Mouse (Mus musculus) megakaryocyte-erythroid progenitor cell, adult 5-6 weeks (primary cell): ENCODE measurements around the gene Tmem88b. TPM values are rescaled to one million over a fixed set of nuclear protein-coding genes. Genes with fewer than 3 reads are reported as not detected.
"Not testable (repeated sequence)": the region's sequence is repeated elsewhere in the genome, so short reads cannot be mapped to it uniquely, and the experiment has no call there.

Source experiments
- ATAC-seq: replicated peaks from 2 replicates; pipeline ENCODE4 v1.8.0; 2016; ENCODE audit warnings: mild to moderate bottlenecking, inconsistent platforms; ENCODE audit not compliant: severe bottlenecking, poor library complexity, low FRiP score, low TSS enrichment
- total RNA-seq, 2 experiments: library from RNA; stranded (forward) in 1 of 2; stranded (reverse) in 1 of 2; fragments of 200-1000, 215-1000 nt in 1 of 2; fragments of >200 nt in 1 of 2; fragmentation: Nextera tagmentation in 1 of 2; gene quantifications; 2 replicates each; pipeline ENCODE4 v1.2.3; 2014 to 2017

Tmem88b gene
- total RNA-seq, 2 experiments from 2014 or later: 0.09 TPM; not detected in 1

DNA sequence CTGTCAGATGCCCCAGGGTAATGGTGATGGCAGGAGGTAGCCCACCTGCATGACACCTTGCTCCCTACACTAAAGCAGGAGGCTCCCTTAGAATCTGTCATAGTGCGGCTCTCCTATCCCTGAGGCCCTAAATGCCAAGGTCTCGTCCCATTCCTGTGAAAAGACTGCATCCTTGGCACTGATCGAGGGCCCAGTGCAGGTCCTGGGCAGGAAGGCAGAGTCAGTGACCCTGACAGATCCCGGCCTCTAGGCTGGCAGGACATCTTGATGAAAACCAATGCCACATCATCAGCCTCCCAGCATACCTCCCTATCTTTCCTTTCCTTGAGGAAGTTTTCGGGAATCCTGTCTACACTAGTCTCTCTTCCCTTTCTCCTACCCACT lies 16.2 kb downstream of the Tmem88b start:
- ATAC-seq: no peak

DNA sequence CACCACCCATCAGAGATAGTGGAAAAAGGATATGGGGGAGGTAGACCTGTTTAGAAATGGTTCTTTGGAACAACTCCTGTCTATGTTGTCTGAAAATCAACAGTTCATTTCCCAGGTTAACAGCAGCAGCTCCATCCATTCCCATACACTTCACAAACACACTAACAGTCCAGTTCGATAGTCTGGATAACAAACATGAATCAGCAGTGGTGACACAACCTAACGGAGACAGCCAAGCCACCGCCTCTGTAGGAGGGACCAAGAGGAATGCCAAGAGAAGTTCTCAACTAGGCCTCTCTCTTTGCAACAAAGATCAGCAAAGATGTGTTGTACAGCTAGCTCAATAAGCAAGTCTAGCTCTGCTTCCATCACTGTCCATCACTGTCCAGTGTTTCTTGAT lies 23.3 kb downstream of the Tmem88b start:
- ATAC-seq: no peak

DNA sequence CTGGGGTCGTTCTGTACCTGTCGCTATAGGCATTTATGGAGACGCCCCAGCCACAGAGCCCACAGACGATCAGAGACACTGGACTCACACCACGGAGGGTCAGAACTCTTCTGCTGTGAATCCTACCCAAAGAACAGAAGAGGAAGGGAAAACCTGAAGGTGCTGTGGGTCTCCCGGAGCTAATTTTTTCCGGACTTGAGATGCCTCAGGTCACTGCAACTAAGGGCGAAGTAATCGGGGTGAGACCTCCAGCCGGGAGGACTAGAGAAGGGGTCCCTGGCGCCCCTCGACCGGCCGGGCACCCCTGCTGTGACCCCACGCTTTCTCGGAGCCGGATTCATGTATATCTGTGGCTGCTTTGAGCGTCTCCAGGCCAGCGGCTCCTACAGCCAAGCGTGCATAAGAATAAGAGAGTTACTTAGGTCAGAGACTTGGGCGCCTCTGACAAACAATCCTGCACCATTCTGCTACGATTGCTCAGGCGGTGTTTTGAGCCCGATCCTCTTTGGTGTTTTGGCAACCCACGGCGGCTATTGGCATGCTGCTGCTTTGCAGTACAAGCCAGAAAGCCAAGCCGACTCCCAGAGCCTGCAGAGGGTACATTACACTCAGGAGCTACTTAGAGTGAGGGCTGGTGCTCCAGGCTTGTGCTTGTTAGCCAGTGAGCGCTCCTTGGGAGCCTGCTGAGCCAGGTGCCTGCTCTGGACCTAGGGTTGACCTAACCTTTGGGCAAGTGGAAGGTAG lies 24.1 kb downstream of the Tmem88b start:
- ATAC-seq: peak; percentile 46

DNA sequence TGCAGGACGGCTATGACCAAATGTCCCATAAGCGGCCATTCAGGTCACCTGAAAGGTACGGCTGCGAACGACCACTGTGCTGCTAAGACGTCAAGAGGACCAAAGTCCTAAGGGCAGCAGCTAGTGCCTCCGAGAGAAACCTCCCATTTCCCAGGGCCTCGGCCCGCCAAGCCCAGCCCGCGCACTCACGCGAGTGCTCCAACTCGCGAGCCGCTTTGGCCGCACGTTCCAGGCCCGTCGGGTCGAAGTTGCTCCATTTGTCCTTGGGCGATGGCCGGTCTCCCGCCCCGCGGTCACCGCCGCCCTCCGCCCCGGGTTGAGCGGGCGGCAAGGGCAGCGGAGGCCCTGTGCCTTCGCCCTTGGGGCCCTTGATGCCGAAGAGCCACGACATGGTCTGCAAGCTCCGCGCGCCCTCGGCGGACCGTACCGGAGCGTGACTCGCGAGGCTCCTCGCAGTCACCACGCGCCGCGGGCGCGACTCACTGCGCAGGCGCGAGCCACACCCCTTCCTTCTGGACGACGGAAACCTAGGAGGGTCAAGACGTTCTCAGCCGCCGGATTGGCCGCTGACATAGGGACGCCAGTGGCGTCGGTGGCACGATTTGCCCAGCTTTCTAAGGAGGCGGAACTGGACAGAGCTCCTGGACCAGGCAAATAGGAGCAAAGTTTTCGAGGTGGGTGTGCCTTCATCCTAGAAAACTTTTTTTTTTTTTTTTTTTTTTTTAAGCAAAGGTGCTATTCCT lies 24.9 kb downstream of the Tmem88b start, which contains the start of gene Atad3a:
Gene Atad3a (minus strand): TSS at position 481 of the 743 bp plus-strand sequence.
- peak; percentile 97 for ATAC-seq

DNA sequence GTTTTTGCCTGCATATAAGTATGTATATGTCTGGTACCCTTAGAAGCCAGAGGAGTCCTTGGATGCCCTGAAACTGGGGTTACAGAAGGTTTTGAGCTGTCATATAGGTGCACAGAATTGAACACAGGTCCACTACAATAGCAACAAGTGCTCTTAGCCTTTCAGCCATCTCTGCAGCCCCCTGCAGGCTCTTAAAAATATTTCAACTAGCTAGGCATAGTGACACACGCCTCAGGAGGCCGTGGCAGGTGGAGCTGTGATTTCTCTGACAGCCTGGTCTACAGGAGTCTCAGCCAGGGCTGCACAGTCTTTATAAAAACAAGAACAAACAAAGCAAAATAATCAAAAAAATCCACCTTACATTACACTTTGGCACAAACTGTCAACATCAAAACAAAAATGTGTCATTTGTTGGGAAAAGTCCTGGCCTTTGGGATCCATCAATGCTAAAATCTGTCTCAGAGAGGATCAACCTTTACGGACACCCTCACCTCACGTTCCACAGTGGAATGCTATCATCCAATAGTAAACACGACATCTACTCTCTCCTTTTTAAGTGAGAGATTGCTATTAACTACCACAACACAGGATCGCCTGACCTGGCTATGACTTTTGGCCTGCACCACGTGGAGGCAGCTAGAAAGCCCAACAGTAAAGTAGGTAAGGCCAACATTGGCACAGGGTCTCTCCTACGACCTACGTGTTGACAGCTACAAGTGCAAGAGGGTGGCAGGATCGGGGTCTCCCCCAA lies 25.6 kb downstream of the Tmem88b start:
- peak; percentile 67 for ATAC-seq

DNA sequence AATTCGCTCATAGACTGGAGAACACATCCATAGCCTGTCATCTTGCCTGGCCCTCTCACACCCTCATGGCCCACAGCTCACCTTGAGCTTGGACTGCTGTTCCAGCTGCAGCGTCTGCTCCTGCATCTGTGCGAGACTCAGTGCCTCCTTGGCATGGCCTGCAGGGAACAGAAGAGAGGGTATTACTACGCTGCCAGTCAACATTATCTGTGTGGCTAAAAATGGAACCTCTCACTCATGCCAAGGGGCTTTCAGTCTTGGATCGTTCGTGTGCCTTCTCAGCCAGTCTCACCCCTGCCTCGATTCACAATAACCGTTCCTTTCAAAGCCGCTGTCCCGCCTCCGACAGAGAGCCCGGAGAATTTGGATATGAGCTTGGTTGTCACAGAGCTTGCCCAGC lies 28.7 kb downstream of the Tmem88b start:
- ATAC-seq: no peak

DNA sequence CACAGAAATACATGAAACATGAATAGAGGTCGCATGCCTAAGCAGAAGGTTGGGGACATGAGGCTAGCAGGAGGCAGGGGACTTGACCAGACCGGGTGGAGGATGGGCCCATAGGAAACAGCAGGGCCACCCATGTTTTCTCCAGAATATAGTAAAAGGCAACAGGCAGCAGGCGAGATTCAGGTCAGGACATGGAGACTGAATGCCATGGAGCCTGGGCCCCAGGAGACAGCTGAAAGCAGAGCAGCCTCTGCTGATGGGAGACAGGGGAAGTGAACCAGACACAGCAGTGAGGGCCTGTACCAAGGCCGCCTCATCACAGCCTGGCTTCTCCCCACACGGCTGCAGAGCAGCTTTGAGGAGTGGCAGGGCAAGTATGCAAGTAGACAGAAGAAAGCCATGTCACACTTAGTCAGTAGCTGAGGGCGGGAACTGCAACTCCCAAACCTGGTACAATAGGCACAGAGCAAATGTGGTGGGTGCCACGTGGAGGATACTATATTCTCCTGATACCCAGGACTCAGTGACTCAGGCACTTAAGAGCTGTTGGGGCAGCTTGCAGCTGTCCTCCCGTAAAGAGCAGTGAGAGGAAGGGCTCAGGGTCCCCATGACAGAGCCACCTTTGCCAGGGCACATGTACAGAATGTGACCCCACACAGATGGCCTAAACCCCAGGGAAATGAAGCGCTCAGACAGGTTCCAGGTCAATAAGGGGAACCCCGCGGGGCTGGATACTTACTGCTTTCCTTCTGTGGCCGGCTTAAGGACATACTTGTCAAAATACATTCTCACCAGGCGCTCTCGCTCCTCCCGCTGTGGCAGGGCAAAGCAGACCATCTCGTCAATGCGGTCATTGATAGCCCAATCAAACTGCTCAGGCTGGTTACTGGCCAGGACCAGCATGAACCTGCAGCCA lies 38.8 kb downstream of the Tmem88b start:
- ATAC-seq: no peak

GRCm38 (mm10) chr4:155746036-155746548 lies 39.6 kb downstream of the Tmem88b start:
- ATAC-seq: no peak

DNA sequence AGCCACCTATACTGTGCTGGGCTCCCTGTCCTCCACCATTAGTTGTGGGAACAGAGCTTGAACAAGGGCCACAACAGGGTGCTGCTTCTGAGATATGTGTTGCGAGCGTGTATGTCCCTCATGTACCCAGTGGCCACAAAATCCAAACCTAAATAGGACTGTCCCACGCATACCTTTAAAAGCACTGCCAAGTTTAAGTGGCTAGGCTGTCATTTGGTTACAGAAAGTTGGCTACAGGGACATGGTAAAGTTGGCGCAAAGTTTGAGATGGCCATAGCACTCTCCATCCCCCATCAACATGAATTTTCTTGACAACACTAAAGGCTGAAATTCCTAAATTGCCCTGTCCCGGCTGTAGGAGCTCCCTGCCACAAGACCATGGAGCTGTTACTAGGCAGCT lies 40.5 kb downstream of the Tmem88b start:
- no peak for ATAC-seq

DNA sequence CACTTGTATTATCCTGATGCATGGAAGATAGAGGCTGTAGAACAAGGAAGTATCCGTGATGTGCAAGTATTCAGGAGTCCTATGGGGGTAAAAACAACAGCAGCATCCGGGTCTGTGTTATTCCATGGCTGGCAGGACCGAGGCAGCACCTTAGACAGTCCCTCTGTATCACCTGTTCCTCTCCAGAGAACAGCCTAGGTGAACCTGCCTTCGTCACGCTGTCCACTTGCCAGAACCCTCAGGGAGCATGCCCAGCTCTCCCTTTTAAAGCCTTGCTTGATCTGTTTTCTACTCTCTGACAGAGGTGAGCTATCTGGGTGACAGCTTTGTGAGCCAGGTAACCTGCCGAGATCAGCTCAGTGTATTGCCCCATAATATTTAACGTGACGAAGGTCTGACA lies 41.2 kb downstream of the Tmem88b start:
- ATAC-seq: no peak

DNA sequence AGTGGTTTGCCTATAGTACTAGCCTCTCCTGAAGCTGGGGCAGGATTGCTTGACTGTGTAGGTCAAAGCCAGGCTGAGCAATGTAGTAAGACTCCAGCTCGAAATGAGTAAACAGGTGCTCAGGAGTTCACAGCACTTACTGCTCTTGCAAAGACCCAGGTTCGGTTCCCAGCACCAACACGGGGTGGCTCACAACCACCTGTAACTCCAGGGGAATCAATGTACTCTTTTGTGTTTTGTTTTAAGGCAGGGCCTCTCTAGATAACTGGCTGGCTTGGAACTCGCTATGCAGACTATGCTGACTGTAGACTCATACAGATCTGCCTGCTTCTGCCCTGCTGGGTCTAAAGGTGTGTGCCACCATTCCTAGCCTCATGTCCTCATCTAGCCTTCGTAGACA lies 43.0 kb downstream of the Tmem88b start:
- ATAC-seq: no peak

DNA sequence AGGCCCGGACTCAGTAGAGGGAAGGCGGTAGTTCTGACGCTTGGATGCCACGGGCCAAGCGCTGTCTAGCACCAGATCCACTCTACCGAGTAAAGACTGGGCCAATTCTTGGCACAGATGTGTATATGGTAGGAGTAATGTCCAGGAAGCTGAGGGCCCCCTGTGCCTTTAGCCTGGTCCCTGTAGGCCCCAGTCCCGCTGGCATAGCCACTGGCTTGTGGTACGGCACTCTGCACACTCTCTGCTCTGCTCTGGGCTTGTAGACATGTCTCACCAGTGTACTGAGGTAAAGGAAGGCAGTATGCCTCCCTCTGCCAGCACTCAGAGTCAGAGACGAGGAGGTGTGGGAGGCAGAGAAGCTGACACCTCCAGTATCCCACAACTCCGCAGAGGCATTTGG lies 45.0 kb downstream of the Tmem88b start:
- ATAC-seq: not testable (repeated sequence)

DNA sequence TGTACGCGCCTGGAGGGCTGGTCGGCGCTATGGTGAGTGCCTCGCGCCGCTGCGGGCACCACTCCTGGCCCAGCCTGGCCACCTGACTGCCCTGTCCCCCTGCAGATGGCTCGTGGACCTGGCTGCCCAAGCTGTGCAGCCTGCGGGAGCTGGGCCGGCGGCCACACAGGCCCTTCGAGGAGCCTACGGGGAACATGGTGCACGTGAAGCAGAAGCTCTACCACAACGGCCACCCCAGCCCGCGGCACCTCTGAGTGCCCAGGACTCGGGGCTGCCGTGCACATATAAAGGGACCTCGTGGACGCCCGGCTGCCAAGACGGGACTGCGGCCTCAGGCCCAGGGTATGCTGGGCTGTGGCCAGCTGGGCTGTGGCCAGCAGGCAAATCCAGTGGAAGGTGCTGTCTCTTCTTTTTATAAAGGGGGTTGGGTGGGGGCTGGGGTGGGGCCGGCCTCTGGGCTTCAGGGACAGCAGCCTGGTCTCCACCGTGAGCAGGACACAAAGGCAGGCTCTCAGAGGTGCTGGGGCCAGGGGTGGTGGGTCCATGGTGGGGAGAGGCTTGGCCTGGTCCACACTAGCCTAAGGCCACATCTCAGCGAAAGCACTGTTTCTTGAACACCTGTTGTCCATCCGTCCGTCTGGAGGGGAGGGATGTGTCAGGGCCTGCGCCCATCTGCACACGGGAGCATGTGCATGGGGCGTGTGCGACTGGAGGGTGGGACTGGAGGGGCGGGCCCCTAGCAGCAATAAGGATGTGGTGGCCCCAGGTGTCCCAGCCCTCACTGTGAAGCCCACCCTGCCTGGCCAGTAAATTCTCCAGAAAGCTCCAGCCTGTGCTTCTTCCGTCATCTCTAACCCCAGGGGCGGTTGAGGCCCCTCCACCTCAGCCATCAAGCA lies 45.7 kb downstream of the Tmem88b start:
- no peak for ATAC-seq

DNA sequence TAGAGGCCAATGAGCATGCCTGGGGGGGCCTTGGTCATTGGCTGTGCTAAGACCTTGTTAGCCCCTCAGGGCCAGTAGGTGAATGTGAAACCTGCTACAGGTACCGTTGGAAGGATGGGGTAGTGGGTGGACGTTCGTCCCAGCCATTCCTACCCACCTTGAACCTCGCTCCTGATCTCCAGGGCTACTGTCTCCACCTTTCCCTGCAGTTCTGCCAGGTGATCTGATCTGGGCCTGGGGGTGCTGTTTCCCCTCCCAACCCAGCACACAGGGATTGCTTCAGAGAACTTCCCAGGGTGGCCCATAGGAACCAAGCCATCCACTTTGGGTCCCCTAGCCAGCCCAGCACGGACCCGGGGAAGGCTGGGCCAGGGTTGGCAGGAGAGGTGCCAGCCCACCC lies 46.5 kb downstream of the Tmem88b start:
- ATAC-seq: no peak

- ATAC-seq: no peak
Observed at GRCm38 (mm10) chr4:155738262-155738661, 47.4 kb downstream of the Tmem88b start.

DNA sequence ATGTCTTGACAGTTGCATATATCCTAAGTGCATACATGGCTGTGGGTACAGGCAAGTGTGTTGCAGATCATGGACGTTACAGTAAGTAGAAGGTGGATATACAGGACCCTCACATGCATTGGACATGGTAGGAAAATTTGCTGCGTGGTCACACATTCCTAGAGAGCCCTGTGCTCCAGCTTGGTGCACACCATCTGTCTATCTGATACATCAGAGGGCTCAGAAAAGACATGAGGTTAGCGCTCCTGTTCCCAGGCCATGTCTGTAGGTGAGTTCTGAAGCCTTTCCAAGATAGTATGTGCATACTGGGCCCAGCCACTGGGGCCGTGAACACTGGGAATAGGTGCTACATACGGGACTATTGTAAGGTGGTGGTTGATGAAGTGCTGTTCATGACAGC lies 49.3 kb downstream of the Tmem88b start:
- ATAC-seq: no peak

GRCm38 (mm10) chr4:155735788-155736187 lies 49.9 kb downstream of the Tmem88b start:
- no peak for ATAC-seq
